Mouse (Mus musculus) hindbrain, embryonic 11.5 days (tissue): ENCODE measurements around the gene Anxa6. TPM values are rescaled to one million over a fixed set of nuclear protein-coding genes. Genes with fewer than 3 reads are reported as not detected.

ENCODE experiments used
- ATAC-seq: fragments of 200-750 bp; cut with Nextera tagmentation; 2 replicates; pipeline ENCODE4 v1.8.0; 2017; ENCODE audit warnings: mild to moderate bottlenecking, moderate TSS enrichment, moderate library complexity; ENCODE audit not compliant: low FRiP score
- DNase-seq: peaks from one replicate; pipeline ENCODE4 v3.0.0-alpha.2; 2015; ENCODE audit warnings: low spot score
- H3K27ac ChIP-seq: fragments of 300-500 bp; sonication (generic); 2 replicates; pipeline ENCODE4 v1.5.1; 2014; ENCODE audit warnings: mild to moderate bottlenecking, low read depth, low read length
- H3K27me3 ChIP-seq: fragments of 300-500 bp; sonication (generic); 2 replicates; pipeline ENCODE4 v1.6.1; 2014; ENCODE audit warnings: mild to moderate bottlenecking, low read length, moderate library complexity, mixed read lengths; ENCODE audit not compliant: control insufficient read depth, insufficient read depth
- H3K36me3 ChIP-seq: fragments of 300-500 bp; sonication (generic); 2 replicates; pipeline ENCODE4 v1.6.1; 2014; ENCODE audit warnings: mild to moderate bottlenecking, low read length, moderate library complexity, mixed read lengths; ENCODE audit not compliant: control insufficient read depth, insufficient read depth
- H3K4me1 ChIP-seq: fragments of 300-500 bp; sonication (generic); replicated peaks from 2 replicates; pipeline ENCODE4 v1.6.1; 2014; ENCODE audit warnings: low read length, mixed read lengths; ENCODE audit not compliant: control insufficient read depth, insufficient read depth
- H3K4me2 ChIP-seq: fragments of 300-500 bp; sonication (generic); replicated peaks from 2 replicates; pipeline ENCODE4 v1.6.1; 2014; ENCODE audit warnings: mild to moderate bottlenecking, low read depth, low read length
- H3K4me3 ChIP-seq: fragments of 300-500 bp; sonication (generic); 2 replicates; pipeline ENCODE4 v1.5.1; 2014; ENCODE audit warnings: low read depth, low read length
- H3K9ac ChIP-seq: fragments of 300-500 bp; sonication (generic); 2 replicates; pipeline ENCODE4 v1.6.1; 2014; ENCODE audit warnings: low read depth, low read length
- H3K9me3 ChIP-seq: fragments of 300-500 bp; sonication (generic); 2 replicates; pipeline ENCODE4 v1.6.1; 2016; ENCODE audit warnings: low read length; ENCODE audit not compliant: control insufficient read depth
- WGBS: fragments of 180-500 bp; shearing (Covaris S2); extraction: QIAGEN DNeasy Blood & Tissue Kit; methylation state at CpG from one replicate; pipeline ENCODE4 v1.1.7; 2014; 5-methylcytosine and 5-hydroxymethylcytosine counted together
- polyA plus RNA-seq: library from polyadenylated mRNA; unstranded; fragments of >200 nt; fragmentation: Nextera tagmentation; extraction: Ambion mirVana; gene quantifications from 2 replicates; pipeline ENCODE4 v1.2.1, GENCODE M21; 2014

Gene Anxa6
- polyA plus RNA-seq, 1 experiment from 2014 or later = 91.6 TPM

- 77% methylated on average over 4 of the region's 4 CpGs for WGBS
- Histone ChIP-seq H3K27ac (no peak overlapping the region), H3K4me3 (no peak overlapping the region), H3K9ac (no peak overlapping the region), H3K36me3 (no peaks in the 10 kb centered on the region), H3K27me3 (no peaks in the 10 kb centered on the region), H3K4me1 (no peaks in the 10 kb centered on the region), H3K9me3 (no peaks in the 10 kb centered on the region), H3K4me2 (no peak overlapping the region)
- ATAC-seq (no peak), DNase-seq (peak; percentile 16)
Measured at GRCm38 (mm10) chr11:55041348-55041747, 8.1 kb upstream of the Anxa6 start.

GRCm38 (mm10) chr11:55039591-55039990, 6.3 kb upstream of the Anxa6 start:
- ATAC-seq (no peak), DNase-seq (peak; percentile 82)
- H3K4me2 ChIP-seq = no peak overlapping the region
- H3K9me3 ChIP-seq = no peaks in the 10 kb centered on the region
- 12% methylated on average over 9 of the region's 9 CpGs for WGBS
- H3K27me3 ChIP-seq = no peaks in the 10 kb centered on the region; the same call in 1 of the 2 replicates
- H3K27ac ChIP-seq = no peak overlapping the region
- no peaks in the 10 kb centered on the region for H3K4me1 ChIP-seq
- H3K4me3 ChIP-seq = no peak overlapping the region
- no peak overlapping the region for H3K9ac ChIP-seq
- no peaks in the 10 kb centered on the region for H3K36me3 ChIP-seq

GRCm38 (mm10) chr11:55036601-55037000, 3.4 kb upstream of the Anxa6 start:
- H3K4me3 ChIP-seq = no peak overlapping the region
- H3K27me3 ChIP-seq = peaks cover 4% of the 10 kb centered on the region
- WGBS = 16% methylated on average over 3 of the region's 3 CpGs
- H3K27ac ChIP-seq = no peak overlapping the region
- no peak overlapping the region for H3K4me2 ChIP-seq
- H3K9me3 ChIP-seq = no peaks in the 10 kb centered on the region
- DNase-seq (no peak), ATAC-seq (no peak)
- H3K36me3 ChIP-seq = no peaks in the 10 kb centered on the region
- H3K9ac ChIP-seq = no peak overlapping the region
- H3K4me1 ChIP-seq = no peaks in the 10 kb centered on the region; the same call in 1 of the 2 replicates

DNA sequence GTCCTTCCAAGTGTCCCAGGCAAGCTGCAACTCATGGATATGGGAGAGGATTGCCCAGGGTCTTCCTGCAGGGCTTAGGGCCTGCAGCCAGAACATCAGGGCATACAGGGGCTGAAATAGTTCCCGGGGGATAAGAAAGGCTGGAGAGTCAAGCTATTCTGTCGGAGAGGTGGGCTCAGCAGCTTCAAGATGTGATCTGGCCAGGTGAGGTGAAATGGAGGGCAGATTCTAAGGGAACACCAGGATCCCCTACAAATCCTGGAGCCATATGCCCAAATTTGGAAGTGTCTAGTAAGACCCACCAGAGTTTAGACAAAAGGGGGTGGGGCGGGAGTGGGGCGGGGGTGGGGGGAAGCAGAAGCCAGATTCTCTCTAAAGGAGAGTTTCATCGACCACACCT, 959 bp downstream of the Anxa6 start:
- Histone ChIP-seq H3K9ac (no peak overlapping the region), H3K36me3 (no peaks in the 10 kb centered on the region), H3K27me3 (peaks cover 4% of the 10 kb centered on the region), H3K4me2 (peak overlapping the region; percentile 94), H3K4me3 (peak overlapping the region; percentile 41), H3K9me3 (no peaks in the 10 kb centered on the region), H3K27ac (no peak overlapping the region), H3K4me1 (no peaks in the 10 kb centered on the region; the same call in none of the 2 replicates)
- 13% methylated on average over 5 of the region's 5 CpGs for WGBS
- no peak for DNase-seq
- no peak for ATAC-seq

GRCm38 (mm10) chr11:55031991-55032280, 1.3 kb downstream of the Anxa6 start:
- H3K9ac ChIP-seq = no peak overlapping the region
- DNase-seq = no peak
- peaks cover 4% of the 10 kb centered on the region for H3K27me3 ChIP-seq

DNA sequence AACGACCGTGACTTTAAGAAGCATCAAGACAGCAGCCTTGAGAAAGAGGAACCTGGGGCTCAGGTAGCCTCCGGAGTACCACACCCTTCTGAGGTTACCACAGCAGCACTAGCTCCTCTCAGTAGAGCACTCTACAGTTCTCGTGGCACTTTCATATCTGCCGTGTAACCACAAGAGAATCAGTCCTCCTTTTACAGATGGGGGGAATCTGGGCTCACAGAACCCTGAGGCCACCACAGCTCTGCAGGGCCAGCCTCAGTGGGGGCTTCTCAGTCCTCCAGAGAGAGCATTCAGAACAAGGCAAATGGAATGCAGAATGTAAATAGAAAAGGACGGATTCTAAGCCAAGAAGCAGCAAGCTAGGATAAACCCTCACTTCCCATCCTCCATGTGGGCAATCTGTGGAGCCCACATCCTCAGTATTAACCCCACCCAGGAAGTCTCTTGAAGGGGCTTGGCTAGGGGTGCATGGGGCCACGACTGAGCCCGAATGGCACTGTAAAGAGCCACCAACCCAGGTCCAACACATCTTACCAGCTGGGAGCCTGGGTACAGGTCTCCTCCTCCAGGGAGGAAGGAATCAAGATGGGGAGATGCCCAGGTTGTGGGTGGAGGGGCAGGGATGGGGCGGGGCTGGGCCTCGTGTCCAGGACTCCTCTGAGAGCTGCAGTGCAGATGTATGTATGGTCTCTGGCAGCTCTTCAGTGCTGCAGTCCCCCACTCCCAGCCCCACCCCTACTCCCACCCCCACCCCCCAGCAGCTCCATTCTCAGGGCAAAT, 1.8 kb downstream of the Anxa6 start:
- H3K9me3 ChIP-seq = no peaks in the 10 kb centered on the region
- H3K27me3 ChIP-seq = peaks cover 4% of the 10 kb centered on the region
- no peaks in the 10 kb centered on the region for H3K36me3 ChIP-seq
- ATAC-seq (no peak), DNase-seq (no peak)
- 52% methylated on average over 10 of the region's 10 CpGs for WGBS
- 0 out of 2 replicates have a peak overlapping the region, but pooled peaks have one; percentile 7 for H3K4me2 ChIP-seq
- H3K4me3 ChIP-seq = no peak overlapping the region
- H3K4me1 ChIP-seq = no peaks in the 10 kb centered on the region; the same call in none of the 2 replicates
- H3K9ac ChIP-seq = no peak overlapping the region
- no peak overlapping the region for H3K27ac ChIP-seq

More at GRCm38 (mm10) chr11:55031991-55032280, 1.3 kb downstream of the Anxa6 start:
- Histone ChIP-seq H3K9me3 (no peaks in the 10 kb centered on the region), H3K27ac (no peak overlapping the region), H3K4me1 (no peaks in the 10 kb centered on the region; the same call in none of the 2 replicates), H3K4me2 (peak overlapping the region; percentile 8), H3K4me3 (peak overlapping the region; percentile 41), H3K36me3 (no peaks in the 10 kb centered on the region)
- no peak for ATAC-seq
- 38% methylated on average over 1 of the region's 4 CpGs for WGBS

GRCm38 (mm10) chr11:55028509-55028908, 4.7 kb downstream of the Anxa6 start:
- ATAC-seq = no peak
- peaks cover 2% of the 10 kb centered on the region for H3K4me1 ChIP-seq

DNA sequence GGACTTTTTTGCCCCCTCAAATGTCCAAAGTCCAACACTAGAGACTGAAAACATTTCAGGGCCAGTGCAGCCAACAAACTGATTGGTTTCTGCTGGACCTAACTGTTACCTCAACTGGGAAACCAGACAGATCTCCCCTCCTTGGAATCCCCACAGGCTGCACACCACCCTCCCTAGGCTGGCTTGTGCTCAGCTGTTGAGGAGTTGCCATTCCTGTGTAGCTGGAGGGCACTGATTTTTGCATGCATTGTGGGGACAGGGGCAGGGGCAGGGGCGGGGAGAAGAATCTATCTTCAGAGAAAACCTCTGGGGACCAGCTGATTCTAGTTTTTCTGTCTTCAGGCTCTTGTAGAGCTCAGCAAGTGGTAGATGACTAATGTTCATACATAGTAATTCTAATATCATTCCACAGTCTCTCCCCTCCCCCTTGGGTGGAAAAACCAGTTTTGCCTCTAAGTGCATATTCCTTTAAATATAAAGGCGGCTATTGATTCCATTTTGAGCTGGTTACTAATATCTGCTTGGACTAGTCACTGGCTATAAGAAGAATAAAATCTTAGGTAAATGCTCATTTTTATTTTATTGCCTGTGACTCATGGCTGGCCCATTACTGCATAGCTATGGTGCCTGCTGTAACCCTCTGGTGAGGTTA, 5.9 kb downstream of the Anxa6 start:
- Histone ChIP-seq H3K4me2 (no peak overlapping the region), H3K36me3 (no peaks in the 10 kb centered on the region), H3K4me1 (peaks cover 11% of the 10 kb centered on the region), H3K27ac (no peak overlapping the region), H3K27me3 (no peaks in the 10 kb centered on the region), H3K9me3 (no peaks in the 10 kb centered on the region), H3K9ac (no peak overlapping the region), H3K4me3 (no peak overlapping the region)
- ATAC-seq (no peak), DNase-seq (no peak)
- WGBS = 69% methylated on average over 2 of the region's 2 CpGs

More at GRCm38 (mm10) chr11:55028509-55028908, 4.7 kb downstream of the Anxa6 start:
- Histone ChIP-seq H3K4me2 (no peak overlapping the region), H3K9me3 (no peaks in the 10 kb centered on the region), H3K36me3 (no peaks in the 10 kb centered on the region), H3K27me3 (no peaks in the 10 kb centered on the region), H3K4me3 (no peak overlapping the region), H3K27ac (no peak overlapping the region), H3K9ac (no peak overlapping the region)
- WGBS = 80% methylated on average over 2 of the region's 2 CpGs
- no peak for DNase-seq

DNA sequence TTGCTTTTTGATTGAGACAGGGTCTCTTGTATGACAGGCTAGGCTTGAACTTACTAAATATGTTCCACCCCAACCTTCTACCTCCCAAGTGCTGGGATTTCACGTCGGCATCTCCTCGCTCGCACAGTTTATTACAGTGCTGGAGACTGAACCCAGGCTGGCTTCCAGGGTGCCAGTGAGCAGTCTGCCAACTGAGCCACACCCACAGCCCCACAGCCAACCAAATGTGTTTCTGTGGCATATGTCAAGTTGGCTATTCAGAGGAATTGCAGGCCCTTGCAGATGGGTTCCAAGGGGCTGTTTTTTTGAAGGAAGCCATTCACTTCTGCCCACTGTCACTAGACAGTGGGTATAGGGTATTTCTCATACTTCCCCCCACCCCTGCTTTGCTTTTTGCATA, 7.3 kb downstream of the Anxa6 start:
- H3K27me3 ChIP-seq = no peaks in the 10 kb centered on the region
- H3K4me3 ChIP-seq = no peak overlapping the region
- H3K4me1 ChIP-seq = peaks cover 12% of the 10 kb centered on the region
- ATAC-seq (no peak), DNase-seq (no peak)
- no peaks in the 10 kb centered on the region for H3K9me3 ChIP-seq
- no peak overlapping the region for H3K9ac ChIP-seq
- no peak overlapping the region for H3K27ac ChIP-seq
- no peak overlapping the region for H3K4me2 ChIP-seq
- WGBS = 95% methylated on average over 4 of the region's 4 CpGs
- no peaks in the 10 kb centered on the region for H3K36me3 ChIP-seq
